Mouse (Mus musculus) heart, adult 2 months (tissue): Measurements from ENCODE around the gene Manbal. TPM values are rescaled to one million over a fixed set of nuclear protein-coding genes. Genes with fewer than 3 reads are reported as not detected.

ENCODE experiments used
- DNase-seq, 2 experiments: peaks; one replicate each; pipeline ENCODE4 v3.0.0; 2021
- H3K27ac ChIP-seq: fragments of 200-600 bp; 2 replicates; pipeline ENCODE4 v1.8.1; 2022
- H3K27me3 ChIP-seq: fragments of 200-500 bp; 2 replicates; pipeline ENCODE4 v1.6.1; 2012; ENCODE audit warnings: mild to moderate bottlenecking, low read length, inconsistent platforms, mixed read lengths; ENCODE audit not compliant: control insufficient read depth, insufficient read depth
- H3K36me3 ChIP-seq: fragments of 200-500 bp; 2 replicates; pipeline ENCODE4 v1.6.1; 2012; ENCODE audit warnings: low read length, inconsistent platforms; ENCODE audit not compliant: control insufficient read depth, insufficient read depth
- H3K4me1 ChIP-seq: fragments of 200-500 bp; 2 replicates; pipeline ENCODE4 v1.6.1; 2011; ENCODE audit warnings: low read length; ENCODE audit not compliant: control insufficient read depth, insufficient read depth
- H3K4me3 ChIP-seq: fragments of 200-600 bp; 2 replicates; pipeline ENCODE4 v1.8.1; 2022
- H3K79me2 ChIP-seq: fragments of 200-500 bp; replicated peaks from 2 replicates; pipeline ENCODE4 v1.6.1; 2012; ENCODE audit warnings: mild to moderate bottlenecking, inconsistent platforms, low read length, moderate library complexity, mixed read lengths; ENCODE audit not compliant: control insufficient read depth, insufficient read depth
- H3K9ac ChIP-seq: fragments of 200-500 bp; 2 replicates; pipeline ENCODE4 v1.6.1; 2012; ENCODE audit warnings: low read depth, mild to moderate bottlenecking, control low read depth, inconsistent platforms, low read length, mixed read lengths
- CTCF ChIP-seq: fragments of 200-600 bp; IDR thresholded peaks from 2 replicates; pipeline ENCODE4 v1.8.1; 2022; ENCODE audit warnings: antibody characterized with exemption, mild to moderate bottlenecking, moderate library complexity
- EP300 ChIP-seq: fragments of 200-500 bp; IDR thresholded peaks from 2 replicates; pipeline ENCODE4 v1.6.1; 2011; ENCODE audit warnings: low read depth, low read length, control low read depth; ENCODE audit not compliant: insufficient read depth
- POLR2A ChIP-seq: fragments of 200-500 bp; IDR thresholded peaks from 2 replicates; pipeline ENCODE4 v1.6.1; 2011; ENCODE audit warnings: mild to moderate bottlenecking, low read depth, low read length, control low read depth; ENCODE audit not compliant: insufficient read depth
- WGBS: fragments of 180-500 bp; shearing (Covaris S2); methylation state at CpG from one replicate; pipeline ENCODE4 v1.1.7; 2018; 5-methylcytosine and 5-hydroxymethylcytosine counted together
- intact Hi-C: fragments of 180-260 bp; cut with DNase I; formaldehyde crosslinking; loops from one replicate; pipeline ENCODE4 v1.15.1; 2025
- polyA plus RNA-seq: library from polyadenylated mRNA; depleted of rRNA; stranded (reverse); fragments of >200 nt; gene quantifications from 2 replicates; pipeline ENCODE4 v1.2.3, GENCODE M21; 2012
- total RNA-seq, 2 experiments: library from RNA; stranded (reverse); gene quantifications; 2 replicates each; pipeline ENCODE4 v1.2.3; 2021

Gene Manbal
- total and polyA plus RNA-seq, 3 experiments: 14.5 to 44.2 (median 20.1) TPM

GRCm38 (mm10) chr2:157341554-157342270, 25.7 kb upstream of the Manbal start:
- peak; percentile 45 to 77 for DNase-seq
- no peaks in the 10 kb centered on the region for H3K27me3 ChIP-seq
- no peak overlapping the region for H3K9ac ChIP-seq
- H3K36me3 ChIP-seq: no peaks in the 10 kb centered on the region
- TF ChIP-seq EP300 (0 out of 2 replicates have a peak, but pooled peaks have one; percentile 35), POLR2A (no peak), CTCF (peak; percentile 87)
- H3K4me3 ChIP-seq: no peak overlapping the region
- intact Hi-C loops: loop anchor here (1.0 kb wide), 2 partner anchors 116 to 230 kb away; partner anchors contain the start of gene Blcap
- H3K27ac ChIP-seq: no peak overlapping the region
- no peaks in the 10 kb centered on the region for H3K4me1 ChIP-seq
- H3K79me2 ChIP-seq: no peaks in the 10 kb centered on the region
- WGBS: 45% methylated on average over 11 of the region's 11 CpGs

GRCm38 (mm10) chr2:157342328-157342926, 25.0 kb upstream of the Manbal start:
- Histone ChIP-seq H3K4me1 (no peaks in the 10 kb centered on the region), H3K27ac (no peak overlapping the region), H3K79me2 (no peaks in the 10 kb centered on the region), H3K9ac (no peak overlapping the region), H3K4me3 (no peak overlapping the region), H3K27me3 (no peaks in the 10 kb centered on the region), H3K36me3 (no peaks in the 10 kb centered on the region)
- intact Hi-C loops: no loop called here
- TF ChIP-seq EP300 (no peak), CTCF (no peak), POLR2A (no peak)
- no peak for DNase-seq
- 64% methylated on average over 5 of the region's 5 CpGs for WGBS

- H3K79me2 ChIP-seq: no peaks in the 10 kb centered on the region
- no peak overlapping the region for H3K9ac ChIP-seq
- no peak for DNase-seq
- WGBS: 83% methylated on average over 6 of the region's 6 CpGs
- no peak overlapping the region for H3K27ac ChIP-seq
- H3K4me3 ChIP-seq: no peak overlapping the region
- intact Hi-C loops: no loop called here
- H3K36me3 ChIP-seq: no peaks in the 10 kb centered on the region
- TF ChIP-seq CTCF: no peak
- TF ChIP-seq EP300: no peak
- no peak for TF ChIP-seq POLR2A
- no peaks in the 10 kb centered on the region for H3K27me3 ChIP-seq
- no peaks in the 10 kb centered on the region for H3K4me1 ChIP-seq
Measured at GRCm38 (mm10) chr2:157343337-157343736, 24.1 kb upstream of the Manbal start.

- WGBS: 53% methylated on average over 26 of the region's 26 CpGs
- Histone ChIP-seq H3K36me3 (no peaks in the 10 kb centered on the region), H3K79me2 (no peaks in the 10 kb centered on the region), H3K4me1 (no peaks in the 10 kb centered on the region), H3K4me3 (no peak within 1 kb of the TSS), H3K9ac (no peak within 1 kb of the TSS), H3K27ac (peak within 1 kb of the TSS; percentile 20; the same call in 1 of the 2 replicates), H3K27me3 (no peaks in the 10 kb centered on the region)
- peak; percentile 15 to 40 for DNase-seq
- intact Hi-C loops: no loop called here
- TF ChIP-seq POLR2A (no peak), CTCF (no peak), EP300 (no peak)
Measured at GRCm38 (mm10) chr2:157347361-157348159, 19.8 kb upstream of the Manbal start, which contains the start of gene Ghrh. Ghrh (minus strand) TSS chr2:157347506.

- intact Hi-C loops: no loop called here
- no peaks in the 10 kb centered on the region for H3K36me3 ChIP-seq
- no peaks in the 10 kb centered on the region for H3K27me3 ChIP-seq
- no peak for DNase-seq
- no peaks in the 10 kb centered on the region for H3K79me2 ChIP-seq
- no peak overlapping the region for H3K27ac ChIP-seq
- TF ChIP-seq POLR2A (no peak), CTCF (no peak), EP300 (no peak)
- 63% methylated on average over 12 of the region's 12 CpGs for WGBS
- no peak overlapping the region for H3K9ac ChIP-seq
- H3K4me3 ChIP-seq: no peak overlapping the region
- no peaks in the 10 kb centered on the region for H3K4me1 ChIP-seq
Measured at GRCm38 (mm10) chr2:157349121-157349778, 18.1 kb upstream of the Manbal start.
